Mouse (Mus musculus) mouse embryonic stem cell (cell line): ENCODE results near the gene Axdnd1.
"Not testable (repeated sequence)": the region's sequence is repeated elsewhere in the genome, so short reads cannot be mapped to it uniquely, and the experiment has no call there.

Experiments used
- in situ Hi-C, 2 experiments: fragments of 300-500 bp; cut with MboI; formaldehyde crosslinking; loops; 1 replicate in 1 of 2; 3 replicates in 1 of 2; pipeline ENCODE4 v1.14.3; 2019 to 2020; ENCODE audit warnings: low sequenced_read_pairs in 2 of 2, low pct_unique_long_range_greater_than_20kb in 1 of 2, mixed read lengths in 1 of 2; ENCODE audit not compliant: unreplicated experiment in 1 of 2

The Axdnd1 gene

GRCm38 (mm10) chr1:156442776-156443175, 21.8 kb upstream of the Axdnd1 start:
- in situ Hi-C loops: no loop called here

GRCm38 (mm10) chr1:156442266-156442665, 21.3 kb upstream of the Axdnd1 start:
- in situ Hi-C loops: no loop called here

DNA sequence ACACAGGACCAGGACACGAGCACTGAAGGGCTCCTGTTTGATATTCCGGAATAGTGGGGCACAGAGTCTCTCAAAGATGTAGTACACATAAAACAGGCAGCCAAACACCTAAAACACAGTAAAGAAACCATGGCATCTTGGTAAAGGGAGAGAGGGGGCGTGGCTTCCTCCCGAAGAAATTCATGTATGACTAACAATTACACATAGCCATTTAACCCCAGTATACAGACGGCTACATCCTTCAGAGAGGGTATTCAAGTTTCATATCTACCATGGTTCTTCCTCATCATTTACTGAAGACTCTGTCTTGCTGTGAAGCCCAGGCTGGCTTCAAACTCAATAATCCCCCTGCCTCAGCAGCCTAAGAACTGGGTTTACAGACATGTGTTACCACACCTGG, 16.8 kb upstream of the Axdnd1 start:
- in situ Hi-C loops: no loop called here

DNA sequence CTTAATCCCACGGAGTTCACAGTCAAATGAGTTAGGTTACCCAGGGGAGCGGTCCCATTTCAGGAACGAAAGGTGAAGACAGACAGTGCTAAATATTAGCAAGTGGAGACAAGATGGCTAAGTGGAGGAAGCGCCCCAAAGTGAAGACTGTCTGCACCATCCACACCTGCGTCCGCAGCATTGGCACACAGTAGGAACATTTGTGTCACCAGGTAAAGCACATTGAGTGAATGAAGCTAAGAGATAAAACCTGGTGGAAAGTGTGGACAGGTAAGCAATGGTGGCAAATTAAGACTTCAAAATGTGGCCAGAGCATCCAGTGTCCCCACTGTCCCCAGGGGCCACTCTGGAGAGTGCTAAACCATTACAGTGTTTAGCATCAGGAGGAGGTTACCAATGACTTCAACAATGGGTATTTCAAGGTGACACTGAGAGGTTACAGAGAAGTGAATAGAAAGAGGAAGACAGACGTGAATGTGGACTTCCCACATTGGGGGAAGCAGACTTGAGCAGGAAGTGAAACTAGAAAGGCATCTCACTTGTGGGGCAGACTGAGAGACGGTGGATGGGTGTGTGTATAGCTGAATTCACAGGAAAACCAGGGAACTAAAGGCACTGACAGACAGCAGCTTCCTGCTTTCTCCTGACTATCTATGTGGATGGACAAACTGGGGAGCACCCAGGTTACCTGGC, 16.2 kb upstream of the Axdnd1 start:
- in situ Hi-C loops: no loop called here

DNA sequence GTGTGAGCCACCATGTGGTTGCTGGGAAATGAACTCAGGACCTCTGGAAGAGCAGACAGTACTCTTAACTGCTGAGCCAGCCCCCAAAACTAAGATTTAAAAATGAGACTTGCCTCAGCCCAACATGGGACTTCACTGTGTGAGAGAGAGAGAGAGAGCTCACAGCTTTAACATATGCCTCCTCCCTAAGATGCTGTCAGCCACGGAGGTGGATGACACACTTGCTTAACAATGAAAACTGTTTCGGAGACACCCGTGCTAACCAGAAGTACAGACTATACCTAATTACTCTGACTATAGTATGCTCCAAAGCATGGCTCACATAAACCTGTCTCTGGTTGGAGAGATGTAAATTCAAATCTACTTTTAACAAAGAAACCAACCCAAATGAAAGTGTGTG, 12.5 kb upstream of the Axdnd1 start:
- in situ Hi-C loops: no loop called here

- in situ Hi-C loops: no loop called here
These were observed 11.5 kb upstream of the Axdnd1 start for GRCm38 (mm10) chr1:156432498-156432897.

DNA sequence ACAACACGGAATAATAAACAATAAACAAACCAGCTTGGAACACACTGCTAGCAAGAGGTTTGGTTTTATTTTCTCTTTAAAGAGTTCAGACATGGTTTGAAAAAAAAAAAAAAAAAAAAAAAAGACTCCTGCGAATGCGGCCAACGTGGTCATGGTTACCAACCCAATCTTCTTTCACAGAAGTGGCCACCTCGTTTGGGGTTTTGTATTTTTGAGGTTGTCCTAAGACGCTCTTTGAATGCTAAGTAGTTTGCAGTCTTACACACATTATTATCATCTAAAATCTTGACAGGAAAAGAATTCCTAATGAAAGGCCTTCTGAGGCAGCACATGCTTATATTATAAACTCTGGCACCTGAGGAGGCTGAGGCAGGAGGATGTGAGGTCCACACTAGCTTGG, 7.5 kb upstream of the Axdnd1 start:
- in situ Hi-C loops: no loop called here

- in situ Hi-C loops: no loop called here
These were observed 4.8 kb upstream of the Axdnd1 start for GRCm38 (mm10) chr1:156425746-156426145.

- in situ Hi-C loops: no loop called here
These were observed 3.1 kb upstream of the Axdnd1 start for GRCm38 (mm10) chr1:156424054-156424453.

GRCm38 (mm10) chr1:156423493-156423892, 2.5 kb upstream of the Axdnd1 start:
- in situ Hi-C loops: no loop called here

GRCm38 (mm10) chr1:156422856-156423255, 1.9 kb upstream of the Axdnd1 start:
- in situ Hi-C loops: no loop called here

DNA sequence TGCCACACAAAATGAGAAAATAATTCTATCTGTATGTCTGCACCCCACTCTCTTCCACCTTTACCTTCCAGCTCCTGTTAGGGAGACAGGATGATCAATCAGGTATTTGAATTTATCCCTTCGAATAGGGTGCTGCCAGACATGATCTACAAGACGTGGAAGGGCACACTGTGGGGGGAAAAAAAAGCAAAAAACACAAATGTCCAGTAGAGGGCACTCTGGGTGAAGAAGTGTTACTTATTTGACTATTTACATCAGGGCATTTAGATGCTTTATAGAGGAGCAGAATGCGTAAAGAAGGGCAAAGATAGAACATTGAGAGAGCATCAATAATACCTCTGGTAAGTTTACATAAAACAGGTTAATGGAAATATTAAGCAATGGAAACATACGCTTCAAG, 2.8 kb downstream of the Axdnd1 start:
- in situ Hi-C loops: no loop called here

DNA sequence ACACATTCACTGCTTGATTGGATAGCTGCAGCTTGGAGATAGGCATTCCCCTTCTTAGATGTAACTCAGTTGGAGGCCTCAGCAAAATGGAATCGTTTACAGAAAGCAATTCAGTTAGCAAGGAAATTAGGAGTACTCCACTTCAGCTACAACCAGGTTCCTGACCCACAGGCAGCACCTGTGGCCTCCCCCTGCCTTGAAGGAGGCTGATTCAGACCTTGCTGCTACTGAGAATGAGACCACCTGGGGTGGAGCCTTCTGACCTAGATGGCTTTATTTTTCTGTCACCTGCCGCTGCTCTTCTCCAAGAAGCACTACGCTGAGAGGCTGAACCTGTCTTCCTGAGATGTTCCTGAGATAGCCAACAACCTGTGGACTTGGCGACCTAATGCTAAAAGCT, 12.4 kb downstream of the Axdnd1 start:
- in situ Hi-C loops: no loop called here

- in situ Hi-C loops: no loop called here
These were observed 13.0 kb downstream of the Axdnd1 start for GRCm38 (mm10) chr1:156408004-156408403.

DNA sequence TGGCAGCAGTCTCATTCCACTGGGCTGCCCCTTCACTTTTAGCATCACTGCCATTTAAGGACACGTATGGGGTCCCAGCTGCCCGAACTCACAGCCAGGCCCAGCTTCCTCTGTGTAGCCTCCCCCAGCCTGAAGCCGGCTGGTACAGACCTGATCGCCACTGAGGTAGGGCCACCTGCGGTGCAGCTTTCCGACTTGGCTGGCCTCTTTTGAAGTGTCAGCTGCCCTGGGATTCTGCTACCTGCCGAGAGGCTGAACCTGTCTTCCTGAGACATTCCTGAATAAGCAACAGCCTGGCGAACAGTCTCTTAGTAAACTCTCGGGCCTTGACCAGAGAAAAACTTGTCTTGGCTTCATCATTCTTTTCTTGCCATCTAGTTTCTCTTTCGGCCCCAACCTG, 17.7 kb downstream of the Axdnd1 start:
- in situ Hi-C loops: no loop called here

DNA sequence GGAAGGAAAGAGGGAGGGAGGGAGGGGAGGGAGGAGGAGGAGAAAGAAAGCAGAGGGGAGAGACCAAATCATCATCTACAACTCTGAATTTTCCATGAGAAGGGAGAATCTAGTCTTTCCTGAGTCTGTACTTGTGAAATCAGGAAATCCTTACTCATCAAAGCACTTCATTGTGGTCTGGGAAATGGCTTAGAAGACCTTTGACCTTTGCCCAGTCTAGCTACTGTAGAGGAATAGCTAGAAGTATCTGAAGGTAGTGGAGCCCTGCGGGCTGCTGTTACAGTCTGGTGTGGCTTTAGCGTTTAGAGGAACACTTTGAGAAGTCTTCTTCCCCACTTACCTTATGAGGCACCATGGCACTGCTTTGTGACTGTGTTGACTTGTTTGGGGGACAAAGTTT, 18.5 kb downstream of the Axdnd1 start:
- in situ Hi-C loops: no loop called here

DNA sequence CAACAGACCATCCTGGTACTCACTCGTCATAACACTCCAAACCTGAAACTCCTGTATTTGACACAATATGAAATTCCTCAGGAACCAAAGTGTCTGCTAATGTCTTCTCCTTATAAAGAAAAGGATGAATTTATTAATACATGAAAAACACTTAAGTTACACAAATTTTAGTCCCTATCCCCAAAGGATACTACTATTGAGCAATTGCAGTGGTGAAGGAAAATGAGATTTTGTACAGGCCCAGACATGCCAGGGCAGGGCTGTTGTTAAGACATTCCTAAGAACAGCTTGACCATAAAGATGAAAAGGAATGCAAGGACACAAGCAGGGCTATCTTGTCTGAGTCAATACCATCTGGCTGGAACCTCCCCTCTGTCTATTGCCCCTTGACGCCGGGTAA, 20.8 kb downstream of the Axdnd1 start:
- in situ Hi-C loops: not testable (repeated sequence)

DNA sequence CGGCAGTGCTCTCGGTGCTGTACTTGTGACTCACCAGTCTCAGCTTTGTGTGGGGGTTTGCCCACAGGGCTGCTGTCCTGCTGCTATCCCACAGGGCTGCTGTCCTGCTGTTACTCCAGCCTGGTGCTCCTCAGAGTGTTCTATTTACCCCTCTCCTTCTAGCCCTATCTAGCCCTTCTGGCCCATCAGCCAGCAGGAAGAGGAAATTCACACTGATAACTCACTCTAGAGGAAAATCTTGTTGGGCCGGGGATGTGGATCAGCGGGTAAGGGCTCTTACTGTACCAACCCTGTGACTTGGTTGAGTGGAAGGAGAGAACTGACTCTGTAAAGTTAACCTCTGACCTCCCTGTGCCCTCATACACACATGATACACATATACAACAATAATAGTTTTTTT, 27.8 kb downstream of the Axdnd1 start:
- in situ Hi-C loops: no loop called here

- in situ Hi-C loops: no loop called here
These were observed 34.1 kb downstream of the Axdnd1 start for GRCm38 (mm10) chr1:156386880-156387279.

- in situ Hi-C loops: no loop called here
These were observed 34.7 kb downstream of the Axdnd1 start for GRCm38 (mm10) chr1:156386232-156386631.

- in situ Hi-C loops: no loop called here
These were observed 39.7 kb downstream of the Axdnd1 start for GRCm38 (mm10) chr1:156381217-156381616.
